25 mouse cellular contexts compared by ENCODE assay signal in genomic region chr13:45388254-45388805, GRCm38 (mm10). TPM values are rescaled to one million over a fixed set of nuclear protein-coding genes. Genes with fewer than 3 reads are reported as not detected.
DNase-seq lines count a peak whose midpoint lies in the region; ATAC-seq and TF ChIP-seq lines count a peak whose summit lies in the region.
"Had no signal": no experiment of that assay in that cellular context is flagged by ENCODE, and none has a peak within 500 bp of the region (broad histone marks: within the 10 kb centered on the region; RNA-seq: fewer than 3 reads in every experiment).

No protein-coding gene starts in this region.

- 64% methylated on average over 16 of the region's 16 CpGs for WGBS in heart, embryonic 11.5 days (ENCODE audit: insufficient replicate concordance)
- WGBS in heart, adult 2 months = 54% methylated on average over 16 of the region's 16 CpGs
- 64% methylated on average over 16 of the region's 16 CpGs for WGBS in liver, embryonic 12.5 days (ENCODE audit: insufficient replicate concordance)
- WGBS in liver, embryonic 11.5 days = 70% methylated on average over 16 of the region's 16 CpGs
- WGBS in liver, embryonic 14.5 days (ENCODE audit: insufficient replicate concordance) = 62% methylated on average over 16 of the region's 16 CpGs

- H3K36me3 ChIP-seq in heart, embryonic 11.5 days (ENCODE audit: control insufficient read depth, insufficient read depth, low read length) = no peaks in the 10 kb centered on the region
- H3K36me3 ChIP-seq in heart, adult 2 months (ENCODE audit: control insufficient read depth, insufficient read depth, low read length) = peaks cover 15% of the 10 kb centered on the region
- H3K36me3 ChIP-seq in liver, embryonic 12.5 days = peaks cover 15% of the 10 kb centered on the region
- H3K36me3 ChIP-seq in liver, embryonic 11.5 days (ENCODE audit: control insufficient read depth, insufficient read depth, low read length) = no peaks in the 10 kb centered on the region
- H3K36me3 ChIP-seq in liver, embryonic 14.5 days (replicated peaks; ENCODE audit: control insufficient read depth, insufficient read depth, low read depth) = peaks cover 20% of the 10 kb centered on the region
- H3K36me3 ChIP-seq: embryonic facial prominence, embryonic 12.5 days; forebrain, embryonic 12.5 days; lung, embryonic 15.5 days; neural tube, embryonic 13.5 days had no signal

- TF ChIP-seq EP300 in heart, adult 2 months (IDR thresholded peaks at IDR 0.05; ENCODE audit: insufficient read depth, low read depth, low read length) = no peak
- TF ChIP-seq EP300 in liver, embryonic 14.5 days (IDR thresholded peaks at IDR 0.05; ENCODE audit: low read depth) = no peak

- intact Hi-C loops in heart, adult 2 months (cut with DNase I) = no loop called here

- H3K4me2 ChIP-seq in heart, embryonic 11.5 days = peak overlapping the region; percentile 97
- peak overlapping the region; percentile 89 for H3K4me2 ChIP-seq in liver, embryonic 12.5 days
- H3K4me2 ChIP-seq in liver, embryonic 11.5 days = no peak overlapping the region
- peak overlapping the region; percentile 74 for H3K4me2 ChIP-seq in liver, embryonic 14.5 days (ENCODE audit: low read depth)

- peak; percentile 16 for DNase-seq in cerebellum, adult 9-11 months
- no peak for DNase-seq in cerebellum, postnatal 4 days (ENCODE audit: low spot score in 2 of 2)
- no peak for DNase-seq in heart, adult 2 months
- DNase-seq in liver, embryonic 11.5 days (ENCODE audit: low spot score) = no peak
- DNase-seq in liver, embryonic 14.5 days (ENCODE audit: low read depth in 3 of 3, low spot score in 3 of 3) = no peak
- DNase-seq in frontal cortex, adult 2 months (ENCODE audit: extremely low spot score in 1 of 2, low spot score in 1 of 2) = no peak
- DNase-seq: adrenal gland, postnatal 10 days; cerebellum, adult 8-10 months; cerebellum, postnatal 36 days; embryo, embryonic 11 days; forebrain, postnatal 0 days; gastrocnemius, postnatal 25 days; kidney, adult 11 months; kidney, postnatal 4 days; right cerebral cortex, postnatal 4 days; thymus, adult 18-20 months; thymus, postnatal 25 days had no signal

- ATAC-seq in heart, embryonic 11.5 days (replicated peaks; ENCODE audit: insufficient number of reproducible peaks, low FRiP score, low TSS enrichment) = no peak
- no peak for ATAC-seq in liver, embryonic 12.5 days
- ATAC-seq in liver, embryonic 11.5 days (replicated peaks; ENCODE audit: low FRiP score) = no peak
- no peak for ATAC-seq in liver, embryonic 14.5 days (ENCODE audit: insufficient read depth)
- ATAC-seq: forebrain, postnatal 0 days had no signal

- TF ChIP-seq CTCF in heart, adult 2 months (IDR thresholded peaks at IDR 0.05) = no peak
- no peak for TF ChIP-seq CTCF in liver, embryonic 14.5 days (IDR thresholded peaks at IDR 0.05; ENCODE audit: low read depth)

- TF ChIP-seq POLR2A in heart, adult 2 months (IDR thresholded peaks at IDR 0.05; ENCODE audit: insufficient read depth, low read depth, low read length) = no peak

- H3K9me3 ChIP-seq in heart, embryonic 11.5 days (replicated peaks; ENCODE audit: control insufficient read depth, low read length) = no peaks in the 10 kb centered on the region
- H3K9me3 ChIP-seq in liver, embryonic 12.5 days (replicated peaks) = no peaks in the 10 kb centered on the region
- no peaks in the 10 kb centered on the region for H3K9me3 ChIP-seq in liver, embryonic 11.5 days (ENCODE audit: control insufficient read depth, low read length)
- H3K9me3 ChIP-seq in liver, embryonic 14.5 days (ENCODE audit: control insufficient read depth, low read length) = no peaks in the 10 kb centered on the region
- H3K9me3 ChIP-seq: embryonic facial prominence, embryonic 12.5 days; forebrain, embryonic 12.5 days; lung, embryonic 15.5 days; neural tube, embryonic 13.5 days had no signal

- H3K4me1 ChIP-seq in heart, embryonic 11.5 days (ENCODE audit: control insufficient read depth, insufficient read depth, low read length) = peaks cover 20% of the 10 kb centered on the region
- H3K4me1 ChIP-seq in heart, adult 2 months (ENCODE audit: control insufficient read depth, insufficient read depth, low read length) = peaks cover 3% of the 10 kb centered on the region; the same call in 1 of the 2 replicates
- H3K4me1 ChIP-seq in liver, embryonic 12.5 days = peaks cover 58% of the 10 kb centered on the region
- peaks cover 20% of the 10 kb centered on the region for H3K4me1 ChIP-seq in liver, embryonic 11.5 days (replicated peaks; ENCODE audit: control insufficient read depth, insufficient read depth, low read length)
- peaks cover 21 to 34% of the 10 kb centered on the region in 2 experiments for H3K4me1 ChIP-seq in liver, embryonic 14.5 days (replicated peaks; ENCODE audit: control insufficient read depth in 2 of 2, insufficient read depth in 2 of 2, low read length in 1 of 2)

- no peaks in the 10 kb centered on the region for H3K27me3 ChIP-seq in heart, embryonic 11.5 days (ENCODE audit: control insufficient read depth, insufficient read depth, low read length)
- no peaks in the 10 kb centered on the region for H3K27me3 ChIP-seq in heart, adult 2 months (ENCODE audit: control insufficient read depth, insufficient read depth, low read length)
- H3K27me3 ChIP-seq in liver, embryonic 12.5 days (replicated peaks) = peaks cover 22% of the 10 kb centered on the region
- no peaks in the 10 kb centered on the region; the same call in 1 of the 2 replicates for H3K27me3 ChIP-seq in liver, embryonic 11.5 days (replicated peaks; ENCODE audit: control insufficient read depth, insufficient read depth, low read length)
- H3K27me3 ChIP-seq in liver, embryonic 14.5 days (ENCODE audit: control insufficient read depth, insufficient read depth, low read length) = no peaks in the 10 kb centered on the region
- H3K27me3 ChIP-seq: CH12.LX; embryonic facial prominence, embryonic 12.5 days; lung, embryonic 15.5 days had no signal

- no peak overlapping the region for H3K9ac ChIP-seq in heart, embryonic 11.5 days (ENCODE audit: low read depth, low read length)
- no peak overlapping the region for H3K9ac ChIP-seq in heart, adult 2 months (ENCODE audit: low read depth, low read length)
- peak overlapping the region; percentile 72 for H3K9ac ChIP-seq in liver, embryonic 12.5 days
- H3K9ac ChIP-seq in liver, embryonic 11.5 days (ENCODE audit: low read depth, low read length) = no peak overlapping the region
- no peak overlapping the region for H3K9ac ChIP-seq in liver, embryonic 14.5 days (replicated peaks)
- H3K9ac ChIP-seq: embryonic facial prominence, embryonic 12.5 days; forebrain, embryonic 12.5 days; forebrain, postnatal 0 days; lung, embryonic 15.5 days had no signal

- H3K79me2 ChIP-seq in heart, adult 2 months (replicated peaks; ENCODE audit: control insufficient read depth, insufficient read depth, low read length) = peaks cover 2% of the 10 kb centered on the region

- no peak overlapping the region for H3K27ac ChIP-seq in heart, embryonic 11.5 days (ENCODE audit: low read depth, low read length)
- H3K27ac ChIP-seq in heart, adult 2 months = no peak overlapping the region
- peak overlapping the region; percentile 78 for H3K27ac ChIP-seq in liver, embryonic 12.5 days
- H3K27ac ChIP-seq in liver, embryonic 11.5 days (ENCODE audit: low read depth, low read length) = no peak overlapping the region
- no peak overlapping the region for H3K27ac ChIP-seq in liver, embryonic 14.5 days
- H3K27ac ChIP-seq: embryonic facial prominence, embryonic 12.5 days; forebrain, embryonic 12.5 days; lung, embryonic 15.5 days; stomach, postnatal 0 days had no signal

- H3K4me3 ChIP-seq in heart, embryonic 11.5 days (ENCODE audit: low read depth, low read length) = no peak overlapping the region
- H3K4me3 ChIP-seq in heart, adult 2 months = no peak overlapping the region
- H3K4me3 ChIP-seq in liver, embryonic 12.5 days = peak overlapping the region; percentile 90; the same call in 1 of the 2 replicates
- no peak overlapping the region for H3K4me3 ChIP-seq in liver, embryonic 11.5 days (ENCODE audit: low read depth, low read length)
- H3K4me3 ChIP-seq in liver, embryonic 14.5 days (ENCODE audit: insufficient read depth in 1 of 2, low read depth in 2 of 2, low read length in 2 of 2) = peak overlapping the region in 1 of 2 experiments; percentile 88; a peak in 1 of 4 replicates

RNA-seq across cellular contexts. Expression of gene Mylip, which starts 1.2 kb away (rescaled TPM):
- 4.5 and 4.9 TPM in 2 replicates for polyA plus RNA-seq in heart, embryonic 11.5 days (2014; fragmentation: Nextera tagmentation; extraction: Ambion mirVana)
- 10 to 100 TPM; 16.8 to 27.1 TPM for total RNA-seq in heart, adult 2 months (2021)
- polyA plus RNA-seq in heart, adult 2 months (2012; rRNA removed) = 10.5 and 13.6 TPM in 2 replicates
- polyA plus RNA-seq in liver, embryonic 12.5 days (2016; fragmentation: Nextera tagmentation; extraction: Ambion mirVana) = 7.0 and 7.6 TPM in 2 replicates
- polyA plus RNA-seq in liver, embryonic 11.5 days (2014; fragmentation: Nextera tagmentation; extraction: Ambion mirVana) = 3.1 and 4.4 TPM in 2 replicates
- 6.6 and 8.2 TPM in 2 replicates for polyA plus RNA-seq in liver, embryonic 14.5 days (2012; rRNA removed)
- 3.2 and 3.3 TPM in 2 replicates for polyA plus RNA-seq in liver, embryonic 14.5 days (2014; fragmentation: Nextera tagmentation; extraction: Ambion mirVana)
- 13.3 and 15.3 TPM in 2 replicates for polyA plus RNA-seq in frontal cortex, adult 2 months (2012; rRNA removed)
